Mouse (Mus musculus): ENCODE measurements around the gene Fdps. TPM values are rescaled to one million over a fixed set of nuclear protein-coding genes. Genes with fewer than 3 reads are reported as not detected.
"Not testable (repeated sequence)": the region's sequence is repeated elsewhere in the genome, so short reads cannot be mapped to it uniquely, and the experiment has no call there.

The Fdps gene
- total RNA-seq, 2 experiments from 2014 or later, result 54.5 to 58.7 TPM

GRCm38 (mm10) chr3:89101459-89101811, 324 bp downstream of the Fdps start:
- no peak for DNase-seq

DNA sequence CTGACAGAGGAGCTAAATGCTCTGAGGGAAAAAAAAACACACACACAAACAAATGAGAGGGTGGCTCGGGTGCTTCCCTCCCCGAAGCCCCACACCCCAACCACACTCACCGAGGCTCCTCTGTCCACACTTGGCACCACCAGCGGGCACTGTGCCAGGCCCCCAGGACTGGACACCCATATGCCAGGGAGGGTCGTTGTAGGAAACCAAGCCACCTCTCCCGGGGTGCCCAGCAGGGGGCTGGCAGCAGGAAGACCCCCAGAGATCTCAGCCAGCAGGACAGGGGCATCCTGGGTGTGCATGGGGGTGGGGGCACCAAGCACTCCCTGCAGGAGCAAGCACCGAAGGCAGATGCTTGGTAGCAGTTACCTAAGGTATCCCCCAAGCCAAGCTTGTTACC, 948 bp downstream of the Fdps start, which contains the start of gene Gm43738:
Gene Gm43738, minus strand, starts transcription at position 289 of the 400 bp plus-strand sequence.
- DNase-seq, result peak; percentile 30

DNA sequence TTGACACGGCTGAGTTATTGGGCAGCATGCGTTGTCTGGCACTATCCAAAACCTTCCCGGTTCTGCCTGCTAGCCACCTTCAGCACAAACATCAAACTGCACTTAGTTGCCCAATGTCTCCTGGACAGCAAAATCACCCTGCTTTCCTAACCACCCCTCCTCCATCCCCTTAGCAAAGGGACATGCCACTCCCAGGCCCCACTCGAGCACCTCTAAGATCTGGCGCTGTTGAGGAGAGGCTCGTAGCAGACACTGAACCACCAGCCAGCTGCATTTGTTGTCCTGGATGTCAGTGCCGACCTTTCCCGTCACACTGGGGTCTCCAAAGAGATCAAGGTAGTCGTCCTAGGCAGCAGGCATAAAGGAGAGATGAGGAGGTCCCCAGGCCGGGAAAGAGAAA, 7.7 kb downstream of the Fdps start:
- no peak for DNase-seq

GRCm38 (mm10) chr3:89093175-89093574, 8.6 kb downstream of the Fdps start, which contains the start of gene Rusc1:
Gene Rusc1, minus strand, starts transcription at chr3:89093311.
- DNase-seq, result peak; percentile 87

DNA sequence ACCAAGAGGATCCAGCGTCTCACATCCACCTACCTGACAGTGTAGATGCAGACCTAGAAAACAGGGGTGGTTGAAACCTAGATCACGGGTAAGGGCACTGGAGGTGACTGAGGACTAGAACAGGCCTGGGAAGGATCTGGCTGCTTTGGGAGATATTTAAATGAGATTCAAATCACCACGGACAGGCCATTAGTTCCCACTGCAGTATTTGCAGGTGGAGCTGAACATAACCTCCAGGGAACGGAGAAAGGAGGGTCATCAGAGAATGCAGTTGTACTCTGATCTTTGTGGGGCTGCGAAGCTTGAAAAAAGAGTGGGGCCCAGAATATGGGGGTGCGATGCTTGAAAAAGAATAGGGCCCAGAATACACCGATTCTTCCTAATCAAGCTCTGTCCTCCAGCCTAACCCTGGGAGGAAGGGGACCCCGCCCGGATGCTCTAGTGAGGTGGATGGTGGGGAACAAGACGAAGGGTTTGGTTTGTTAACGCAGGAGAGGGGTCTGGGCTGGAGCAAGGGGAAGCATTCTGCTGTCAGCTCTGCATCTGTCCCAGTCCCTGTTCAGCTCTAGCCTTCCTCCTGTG, 9.2 kb downstream of the Fdps start:
- DNase-seq, result no peak

- DNase-seq, result no peak
Observed at GRCm38 (mm10) chr3:89091811-89092508, 9.8 kb downstream of the Fdps start.

GRCm38 (mm10) chr3:89090694-89091655, 10.8 kb downstream of the Fdps start:
- peak; percentile 87 for DNase-seq

DNA sequence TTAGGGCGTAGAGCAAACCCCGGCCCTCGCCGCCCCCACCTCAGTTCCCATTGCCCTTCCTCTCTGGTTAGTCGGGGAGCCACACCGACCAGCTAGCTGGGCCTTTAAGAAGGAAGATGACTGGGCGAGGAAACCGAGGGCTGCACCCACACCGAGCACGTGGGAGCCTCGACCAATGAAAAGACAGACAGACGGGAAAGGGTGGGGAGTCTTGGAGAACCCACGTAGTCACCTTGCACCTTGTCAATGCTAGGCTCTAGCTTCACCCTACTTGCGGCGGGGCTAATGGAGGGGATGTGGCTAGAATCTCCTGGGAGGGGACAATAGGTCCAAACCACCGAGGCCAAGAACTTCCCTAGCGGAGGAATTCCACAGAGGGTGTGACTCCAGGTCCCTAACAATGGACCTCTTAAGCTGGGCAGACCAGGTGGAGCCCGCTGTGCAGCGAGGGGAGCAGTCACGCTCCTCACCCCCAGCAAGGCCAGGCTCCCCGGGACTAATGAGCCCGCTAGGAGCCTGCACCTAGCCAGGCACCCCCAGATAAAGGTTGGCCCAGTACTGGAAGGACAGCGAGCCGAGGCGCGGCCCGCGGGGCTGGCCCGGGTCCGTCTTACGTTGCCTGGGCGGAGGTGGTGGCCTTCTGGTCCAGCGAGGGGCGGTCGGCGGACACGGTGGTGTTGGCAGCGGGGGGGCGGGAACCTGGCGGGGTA, 11.7 kb downstream of the Fdps start:
- peak; percentile 82 for DNase-seq

GRCm38 (mm10) chr3:89088974-89089373, 12.8 kb downstream of the Fdps start:
- DNase-seq, result no peak

- peak; percentile 86 for DNase-seq
Observed at GRCm38 (mm10) chr3:89087338-89088110, 14.2 kb downstream of the Fdps start.

GRCm38 (mm10) chr3:89084654-89085190, 17.0 kb downstream of the Fdps start:
- DNase-seq, result no peak

GRCm38 (mm10) chr3:89084133-89084532, 17.6 kb downstream of the Fdps start:
- DNase-seq, result no peak

GRCm38 (mm10) chr3:89082287-89082686, 19.5 kb downstream of the Fdps start:
- not testable (repeated sequence) for DNase-seq

- no peak for DNase-seq
Observed at GRCm38 (mm10) chr3:89077383-89077782, 24.4 kb downstream of the Fdps start.

DNA sequence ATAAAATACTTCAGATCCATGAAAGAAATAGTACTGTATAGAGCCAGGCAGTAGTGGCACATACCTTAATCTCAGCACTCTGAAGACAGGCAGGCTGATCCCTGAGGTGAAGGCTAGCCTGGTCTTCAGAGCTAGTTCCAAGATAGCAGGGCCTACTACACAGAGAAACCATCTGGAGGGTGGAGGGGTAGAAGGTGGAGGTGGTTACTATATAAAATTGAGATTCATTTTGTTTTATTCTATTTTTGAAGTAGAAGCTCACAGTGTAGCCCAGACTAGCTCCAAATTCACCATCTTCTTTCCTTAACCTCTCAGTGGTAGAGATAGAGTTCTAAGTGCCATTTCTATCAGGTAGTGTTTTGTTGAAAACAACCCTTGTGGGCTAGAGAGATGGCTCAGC, 34.5 kb downstream of the Fdps start:
- DNase-seq, result no peak

DNA sequence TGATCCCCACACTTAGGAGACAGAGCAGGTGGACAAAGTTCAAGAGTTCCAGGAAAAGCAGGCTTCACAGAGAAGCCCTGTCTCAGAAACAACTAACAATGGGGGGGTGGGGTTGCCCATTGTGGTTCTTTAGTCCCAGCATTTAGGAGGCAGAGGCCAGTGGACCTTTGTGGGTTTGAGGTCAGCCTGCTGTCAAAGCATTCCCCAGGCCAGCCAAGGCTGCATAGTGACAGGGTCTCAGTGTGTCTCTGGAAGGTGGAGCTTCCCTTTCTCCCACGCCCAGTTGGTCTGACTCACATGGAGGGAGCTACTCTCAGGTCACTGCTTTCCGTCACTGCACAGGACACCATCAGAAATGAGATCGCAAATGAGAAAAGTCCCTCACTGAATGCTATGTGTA, 40.1 kb downstream of the Fdps start:
- no peak for DNase-seq

- peak; percentile 36 for DNase-seq
Observed at GRCm38 (mm10) chr3:89058783-89059182, 43.0 kb downstream of the Fdps start.

DNA sequence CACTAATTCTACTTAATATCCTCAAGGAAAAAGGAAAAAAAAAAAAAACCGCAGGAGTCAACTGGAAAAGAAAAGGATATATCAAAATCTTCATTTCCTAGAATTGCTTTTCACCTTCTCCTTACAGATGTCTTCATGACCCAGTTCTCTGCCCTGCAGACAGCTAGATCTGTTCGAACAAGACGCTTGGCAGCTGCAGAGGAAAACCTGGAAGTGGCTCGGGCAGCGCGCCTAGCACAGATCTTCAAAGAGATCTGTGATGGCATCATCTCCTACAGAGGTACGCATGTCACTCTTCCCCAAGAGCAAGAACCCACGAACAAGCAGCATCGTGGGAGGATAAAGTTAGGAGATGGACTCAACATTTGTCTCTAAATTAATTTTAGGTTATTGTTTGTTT, 43.4 kb downstream of the Fdps start:
- no peak for DNase-seq
